Mouse (Mus musculus): ENCODE measurements at regions not wholly inside any gene's neighbourhood (a gene's known extent, or its start where the extent isn't known, plus 50 kb on each side); places are given as distances from the start of the nearest gene placed in this dataset.

GRCm38 (mm10) chr12:27849537-27849936 lies 507.2 kb upstream of the Sox11 start:
- no peak; the same call in 1 of the 2 replicates for TF ChIP-seq CTCF (IDR thresholded peaks at IDR 0.05)
- H3K4me3 ChIP-seq: no peak overlapping the region
- no peak for DNase-seq (ENCODE audit: extremely low spot score in 1 of 2, low spot score in 2 of 2)
- H3K27ac ChIP-seq: no peak overlapping the region
- intact Hi-C loops (cut with DNase I): no loop called here

- no peak overlapping the region for H3K27ac ChIP-seq
- intact Hi-C loops (cut with DNase I): no loop called here
- no peak overlapping the region for H3K4me3 ChIP-seq
- TF ChIP-seq CTCF (IDR thresholded peaks at IDR 0.05): no peak
- no peak for DNase-seq (ENCODE audit: extremely low spot score in 1 of 2, low spot score in 2 of 2)
Observed at GRCm38 (mm10) chr12:27849099-27849498, 506.7 kb upstream of the Sox11 start.

- no peak for DNase-seq (ENCODE audit: extremely low spot score in 1 of 2, low spot score in 2 of 2)
- intact Hi-C loops (cut with DNase I): no loop called here
- no peak overlapping the region for H3K27ac ChIP-seq
- no peak overlapping the region for H3K4me3 ChIP-seq
- TF ChIP-seq CTCF (IDR thresholded peaks at IDR 0.05): no peak
Observed at GRCm38 (mm10) chr12:27848141-27848540, 505.8 kb upstream of the Sox11 start.

GRCm38 (mm10) chr12:27847397-27847796 lies 505.0 kb upstream of the Sox11 start:
- Histone ChIP-seq H3K4me3 (no peak overlapping the region), H3K27ac (no peak overlapping the region)
- no peak for TF ChIP-seq CTCF (IDR thresholded peaks at IDR 0.05)
- intact Hi-C loops (cut with DNase I): no loop called here
- DNase-seq (ENCODE audit: extremely low spot score in 1 of 2, low spot score in 2 of 2): no peak

- H3K4me3 ChIP-seq: no peak overlapping the region
- intact Hi-C loops (cut with DNase I): no loop called here
- no peak for TF ChIP-seq CTCF (IDR thresholded peaks at IDR 0.05)
- DNase-seq (ENCODE audit: extremely low spot score in 1 of 2, low spot score in 2 of 2): no peak
- no peak overlapping the region for H3K27ac ChIP-seq
Observed at GRCm38 (mm10) chr12:27844958-27845357, 502.6 kb upstream of the Sox11 start.

GRCm38 (mm10) chr12:27838955-27839354 lies 496.6 kb upstream of the Sox11 start:
- intact Hi-C loops (cut with DNase I): no loop called here
- TF ChIP-seq CTCF (IDR thresholded peaks at IDR 0.05): no peak
- H3K27ac ChIP-seq: no peak overlapping the region

GRCm38 (mm10) chr12:27838384-27838783 lies 496.0 kb upstream of the Sox11 start:
- TF ChIP-seq CTCF (IDR thresholded peaks at IDR 0.05): no peak
- DNase-seq (ENCODE audit: extremely low spot score in 1 of 2, low spot score in 2 of 2): no peak
- intact Hi-C loops (cut with DNase I): no loop called here
- H3K4me3 ChIP-seq: no peak overlapping the region
- no peak overlapping the region for H3K27ac ChIP-seq

More at GRCm38 (mm10) chr12:27838955-27839354, 496.6 kb upstream of the Sox11 start:
- DNase-seq (ENCODE audit: extremely low spot score in 1 of 2, low spot score in 2 of 2): no peak
- no peak overlapping the region for H3K4me3 ChIP-seq

GRCm38 (mm10) chr12:27826208-27826607 lies 483.8 kb upstream of the Sox11 start:
- Histone ChIP-seq H3K4me3 (no peak overlapping the region), H3K27ac (no peak overlapping the region)
- intact Hi-C loops (cut with DNase I): no loop called here
- no peak for TF ChIP-seq CTCF (IDR thresholded peaks at IDR 0.05)
- DNase-seq (ENCODE audit: extremely low spot score in 1 of 2, low spot score in 2 of 2): no peak

GRCm38 (mm10) chr12:27823392-27823791 lies 481.0 kb upstream of the Sox11 start:
- no peak for TF ChIP-seq CTCF (IDR thresholded peaks at IDR 0.05)
- H3K27ac ChIP-seq: no peak overlapping the region
- intact Hi-C loops (cut with DNase I): no loop called here
- H3K4me3 ChIP-seq: no peak overlapping the region
- DNase-seq (ENCODE audit: extremely low spot score in 1 of 2, low spot score in 2 of 2): no peak

GRCm38 (mm10) chr12:27796642-27797041 lies 454.3 kb upstream of the Sox11 start:
- H3K27ac ChIP-seq: no peak overlapping the region
- DNase-seq (ENCODE audit: extremely low spot score in 1 of 2, low spot score in 2 of 2): no peak
- H3K4me3 ChIP-seq: no peak overlapping the region
- intact Hi-C loops (cut with DNase I): no loop called here
- no peak for TF ChIP-seq CTCF (IDR thresholded peaks at IDR 0.05)

GRCm38 (mm10) chr12:27786716-27787291 lies 444.4 kb upstream of the Sox11 start:
- intact Hi-C loops (cut with DNase I): no loop called here
- Histone ChIP-seq H3K27ac (no peak overlapping the region), H3K4me3 (no peak overlapping the region)
- TF ChIP-seq CTCF (IDR thresholded peaks at IDR 0.05): no peak
- DNase-seq (ENCODE audit: extremely low spot score in 1 of 2, low spot score in 2 of 2): no peak

- no peak for TF ChIP-seq CTCF (IDR thresholded peaks at IDR 0.05)
- intact Hi-C loops (cut with DNase I): no loop called here
Observed at GRCm38 (mm10) chr12:27780801-27781200, 438.4 kb upstream of the Sox11 start.

GRCm38 (mm10) chr12:27765948-27766347 lies 423.6 kb upstream of the Sox11 start:
- DNase-seq (ENCODE audit: extremely low spot score in 1 of 2, low spot score in 2 of 2): no peak
- Histone ChIP-seq H3K27ac (no peak overlapping the region), H3K4me3 (no peak overlapping the region)
- intact Hi-C loops (cut with DNase I): no loop called here
- TF ChIP-seq CTCF (IDR thresholded peaks at IDR 0.05): no peak

More at GRCm38 (mm10) chr12:27780801-27781200, 438.4 kb upstream of the Sox11 start:
- no peak for DNase-seq (ENCODE audit: extremely low spot score in 1 of 2, low spot score in 2 of 2)
- H3K4me3 ChIP-seq: no peak overlapping the region
- no peak overlapping the region for H3K27ac ChIP-seq
